Mouse (Mus musculus): Measurements from ENCODE around the gene Atp8b5.

The Atp8b5 gene

GRCm38 (mm10) chr4:43322336-43322735 lies 55.4 kb downstream of the Atp8b5 start:
- DNase-seq (ENCODE audit: low spot score), result no peak

DNA sequence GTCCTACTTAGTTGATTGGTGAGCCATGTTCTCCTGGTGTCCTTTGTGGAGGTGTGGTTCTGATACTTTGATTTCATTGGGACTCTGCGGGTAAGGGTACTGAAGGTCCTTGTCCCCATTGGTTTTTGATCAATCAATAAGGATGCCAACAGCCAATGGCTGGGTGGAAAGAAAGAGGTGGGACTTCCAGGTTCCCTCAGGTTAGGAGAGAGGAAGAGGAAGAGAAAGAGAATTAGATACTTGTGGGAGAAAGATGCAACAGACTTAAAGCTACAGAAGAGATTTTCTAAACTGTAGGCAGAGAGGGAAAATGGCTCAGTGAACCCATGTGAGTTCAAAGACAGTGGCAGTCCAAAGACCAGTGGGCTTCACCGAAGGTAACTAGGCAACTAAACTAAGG lies 60.2 kb downstream of the Atp8b5 start:
- no peak for DNase-seq (ENCODE audit: low spot score)

DNA sequence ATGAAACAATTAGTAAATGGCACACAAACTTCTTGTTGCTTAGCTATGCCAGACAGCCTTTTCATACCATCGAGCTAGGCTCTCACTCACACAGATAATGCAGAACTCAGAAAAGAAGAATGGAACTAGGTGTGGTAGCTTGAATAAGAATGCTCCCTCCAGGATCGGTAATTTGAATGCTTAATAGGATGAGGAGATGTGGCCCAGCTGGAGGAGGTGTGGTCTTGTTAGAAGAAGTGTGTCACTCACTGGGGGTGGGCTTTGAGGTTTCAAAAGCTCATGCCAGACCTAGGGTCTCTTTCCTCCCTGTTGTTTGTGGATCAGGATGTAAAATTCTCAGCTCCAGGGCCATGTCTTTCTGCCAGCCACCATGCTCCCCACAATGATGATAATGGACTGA lies 67.8 kb downstream of the Atp8b5 start:
- no peak for DNase-seq (ENCODE audit: low spot score)

DNA sequence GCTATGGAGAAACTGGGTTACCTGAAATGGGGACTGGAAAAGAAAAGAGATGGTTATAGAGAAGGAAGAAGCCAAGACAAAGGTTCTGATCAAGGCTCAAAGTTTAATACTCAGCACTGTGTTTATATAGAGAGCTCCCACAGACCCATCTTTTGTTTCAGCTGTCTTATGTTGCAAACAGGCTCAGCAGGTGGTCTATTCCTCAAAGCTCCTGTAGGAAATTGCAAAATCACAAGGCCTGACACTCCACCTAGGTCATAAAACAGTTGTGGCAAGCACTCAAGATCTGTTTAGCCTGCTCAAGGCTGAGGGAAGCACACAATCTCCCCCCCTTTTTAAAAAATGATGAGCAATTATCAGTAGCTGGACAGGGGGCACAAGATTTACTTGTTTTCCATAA lies 69.2 kb downstream of the Atp8b5 start:
- DNase-seq (ENCODE audit: low spot score), result no peak

DNA sequence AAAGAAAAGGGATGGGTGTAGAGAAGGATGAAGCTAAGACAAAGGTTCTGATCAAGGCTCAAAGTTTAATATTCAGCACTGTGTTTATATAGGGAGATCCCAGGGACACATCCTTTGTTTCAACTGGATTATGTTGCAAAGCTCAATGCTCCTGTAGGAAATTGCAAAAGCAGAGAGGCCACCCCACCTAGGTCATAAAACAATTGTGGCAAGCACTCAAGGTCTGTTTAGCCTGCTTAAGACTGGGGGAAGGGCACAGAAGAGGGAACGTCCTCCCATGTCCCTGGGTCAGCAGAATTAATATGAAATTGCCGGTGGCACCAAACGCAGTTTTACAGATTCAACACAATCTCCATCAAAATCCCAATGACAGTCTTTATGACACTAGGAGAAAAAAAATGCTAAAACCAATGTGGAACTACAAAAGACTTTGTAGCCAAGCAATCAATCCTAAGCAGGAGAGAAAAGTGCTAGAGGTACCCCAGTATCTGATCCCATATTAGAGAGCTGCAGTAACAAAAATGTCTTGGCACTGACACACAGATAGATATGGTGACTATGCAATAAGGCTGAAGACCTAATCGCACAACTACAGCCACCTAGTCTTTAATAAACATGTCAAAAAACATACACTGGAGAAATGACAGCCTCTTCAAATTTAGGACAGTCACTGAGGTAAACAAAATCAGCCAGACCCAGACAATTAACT lies 73.3 kb downstream of the Atp8b5 start:
- no peak for DNase-seq (ENCODE audit: low spot score)

DNA sequence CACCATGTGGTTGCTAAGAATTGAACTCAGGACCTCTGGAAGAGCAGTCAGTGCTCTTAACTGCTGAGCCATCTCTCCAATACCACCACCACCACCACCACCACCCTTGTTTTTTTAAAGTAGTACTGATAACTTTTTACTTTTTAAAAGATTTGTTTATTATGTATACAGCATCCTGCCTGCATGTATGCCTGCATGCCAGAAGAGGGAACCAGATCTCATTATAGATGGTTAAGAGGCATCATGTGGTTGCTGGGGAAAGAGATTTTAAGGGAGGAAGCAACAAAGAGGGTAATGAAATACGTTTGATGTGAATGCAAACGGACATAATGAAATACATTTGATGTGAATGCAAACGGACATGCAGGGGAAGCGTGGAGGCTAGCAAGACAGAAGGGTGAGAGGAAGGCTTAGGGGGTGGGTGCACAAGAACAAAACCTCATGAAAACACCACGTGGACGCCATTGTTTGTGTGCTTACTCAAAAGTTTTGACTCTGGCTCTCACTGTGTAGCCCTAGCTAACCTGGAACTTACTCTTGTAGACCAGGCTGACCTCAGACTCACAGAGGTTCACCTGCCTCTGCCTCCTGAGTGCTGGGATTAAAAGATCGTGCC lies 74.4 kb downstream of the Atp8b5 start:
- no peak for DNase-seq (ENCODE audit: low spot score)

- no peak for DNase-seq (ENCODE audit: low spot score)
Measured at GRCm38 (mm10) chr4:43342443-43342842, 75.5 kb downstream of the Atp8b5 start.

- no peak for DNase-seq (ENCODE audit: low spot score)
Measured at GRCm38 (mm10) chr4:43344932-43345331, 78.0 kb downstream of the Atp8b5 start.

GRCm38 (mm10) chr4:43349206-43349605 lies 82.2 kb downstream of the Atp8b5 start:
- DNase-seq (ENCODE audit: low spot score), result no peak

DNA sequence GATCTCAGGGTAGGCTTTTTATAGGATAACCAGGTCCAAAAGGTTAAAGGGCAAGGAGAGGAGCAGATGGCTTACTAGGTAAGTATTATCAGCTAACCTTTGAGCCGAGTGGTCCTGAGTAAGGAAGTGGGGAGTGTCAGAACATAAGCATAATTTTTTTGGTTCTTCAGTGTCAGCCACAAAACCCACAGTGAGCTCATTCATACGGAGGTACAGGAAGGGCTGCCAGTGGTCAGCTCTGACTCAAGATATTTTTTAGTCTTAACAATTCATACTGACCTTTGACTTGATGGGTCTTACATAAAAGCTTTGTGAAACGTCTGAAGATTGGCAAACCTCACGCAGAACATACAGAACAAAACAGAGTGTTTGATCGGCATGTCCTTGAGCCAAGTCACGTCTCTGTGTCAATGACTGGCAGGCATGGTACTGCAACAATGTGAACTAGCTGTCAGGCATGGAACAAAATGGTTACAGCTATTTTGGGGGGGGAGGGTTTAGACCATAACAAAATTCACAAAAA lies 83.1 kb downstream of the Atp8b5 start:
- no peak for DNase-seq (ENCODE audit: low spot score)

- DNase-seq (ENCODE audit: low spot score), result no peak
Measured at GRCm38 (mm10) chr4:43353662-43354061, 86.7 kb downstream of the Atp8b5 start.

- DNase-seq (ENCODE audit: low spot score), result no peak
Measured at GRCm38 (mm10) chr4:43364914-43365560, 98.1 kb downstream of the Atp8b5 start.

GRCm38 (mm10) chr4:43367295-43367694 lies 100.3 kb downstream of the Atp8b5 start:
- no peak for DNase-seq (ENCODE audit: low spot score)

- no peak for DNase-seq (ENCODE audit: low spot score)
Measured at GRCm38 (mm10) chr4:43367787-43368186, 100.8 kb downstream of the Atp8b5 start.

GRCm38 (mm10) chr4:43371406-43371805 lies 104.4 kb downstream of the Atp8b5 start:
- no peak for DNase-seq (ENCODE audit: low spot score)

GRCm38 (mm10) chr4:43372155-43372554 lies 105.2 kb downstream of the Atp8b5 start:
- DNase-seq (ENCODE audit: low spot score), result no peak

DNA sequence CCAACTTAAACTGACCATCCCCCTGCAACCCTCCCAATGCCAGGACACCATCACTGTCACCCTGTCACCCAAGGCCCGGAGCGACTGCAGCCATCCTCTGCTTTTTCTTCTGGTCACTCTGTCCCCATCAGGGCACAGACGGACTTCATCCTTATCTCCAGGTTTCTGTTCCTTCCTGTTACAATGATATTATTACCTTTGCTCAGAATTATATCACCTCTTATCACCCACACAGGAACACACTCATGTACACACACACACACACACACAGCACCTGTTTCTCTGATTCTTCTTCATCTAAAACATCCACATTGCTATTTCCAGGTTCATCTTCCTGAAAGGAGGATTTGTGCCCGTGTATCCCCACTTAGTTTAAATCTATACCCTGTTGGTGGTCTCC lies 107.3 kb downstream of the Atp8b5 start:
- no peak for DNase-seq (ENCODE audit: low spot score)

DNA sequence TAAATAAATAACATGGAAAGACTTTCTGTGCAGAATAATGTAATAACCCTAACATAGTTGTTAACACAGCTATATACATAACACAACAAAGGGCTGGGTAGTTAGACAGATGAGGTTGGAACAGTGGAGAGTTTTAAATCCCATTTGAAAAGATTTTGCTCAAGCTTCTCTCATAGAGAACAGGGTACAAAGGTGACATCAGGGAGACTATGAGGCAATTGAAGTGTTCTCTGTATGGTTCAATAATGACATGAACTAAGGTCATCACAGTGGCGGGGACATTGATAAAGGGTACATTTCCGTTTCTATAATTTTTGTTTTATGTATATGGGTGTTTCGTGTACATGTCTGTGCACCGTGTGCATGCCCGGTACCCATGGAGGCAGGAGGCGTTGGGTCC lies 112.6 kb downstream of the Atp8b5 start:
- no peak for DNase-seq (ENCODE audit: low spot score)

GRCm38 (mm10) chr4:43380951-43381350 lies 114.0 kb downstream of the Atp8b5 start:
- DNase-seq (ENCODE audit: low spot score), result no peak

DNA sequence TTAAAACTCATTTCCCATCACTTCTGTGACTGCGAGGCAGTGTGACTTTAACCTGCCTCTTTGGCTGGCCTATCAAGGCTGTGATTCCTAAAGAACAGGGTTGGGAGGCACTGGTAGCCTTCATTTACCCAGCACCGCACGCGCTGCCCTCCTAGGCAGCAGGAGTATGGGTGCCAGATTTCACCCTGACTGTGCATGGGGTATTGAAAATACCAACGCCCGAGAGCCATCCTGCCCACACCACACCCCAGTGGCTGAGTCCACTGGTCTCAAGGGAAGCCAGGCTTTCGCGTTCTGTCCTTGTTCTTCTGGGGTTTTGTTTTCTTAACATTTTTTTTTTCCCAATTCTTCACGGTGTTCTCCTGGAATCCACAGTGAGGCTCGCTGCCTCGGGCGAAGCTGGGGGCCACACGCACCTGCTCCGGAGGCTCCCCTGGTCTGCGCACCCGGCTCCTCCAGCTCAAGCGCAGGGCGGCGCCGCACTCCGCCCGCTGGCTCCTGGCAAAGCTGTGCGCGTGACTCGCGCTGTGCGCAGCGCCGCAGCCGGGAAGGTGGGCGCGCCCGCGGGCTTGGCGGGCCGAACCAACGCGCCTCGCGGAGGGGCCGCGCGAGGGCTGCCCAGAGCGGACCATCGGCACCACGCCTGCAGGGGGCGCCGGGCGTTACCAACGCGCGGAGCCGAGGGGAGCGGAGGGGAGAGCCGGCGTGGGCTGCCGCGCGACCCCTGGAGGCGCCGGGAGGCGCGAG lies 114.6 kb downstream of the Atp8b5 start, which contains the start of gene Rusc2:
Gene Rusc2, plus strand, starts transcription at position 572 of the 747 bp plus-strand sequence.
- DNase-seq (ENCODE audit: low spot score), result peak; percentile 86

DNA sequence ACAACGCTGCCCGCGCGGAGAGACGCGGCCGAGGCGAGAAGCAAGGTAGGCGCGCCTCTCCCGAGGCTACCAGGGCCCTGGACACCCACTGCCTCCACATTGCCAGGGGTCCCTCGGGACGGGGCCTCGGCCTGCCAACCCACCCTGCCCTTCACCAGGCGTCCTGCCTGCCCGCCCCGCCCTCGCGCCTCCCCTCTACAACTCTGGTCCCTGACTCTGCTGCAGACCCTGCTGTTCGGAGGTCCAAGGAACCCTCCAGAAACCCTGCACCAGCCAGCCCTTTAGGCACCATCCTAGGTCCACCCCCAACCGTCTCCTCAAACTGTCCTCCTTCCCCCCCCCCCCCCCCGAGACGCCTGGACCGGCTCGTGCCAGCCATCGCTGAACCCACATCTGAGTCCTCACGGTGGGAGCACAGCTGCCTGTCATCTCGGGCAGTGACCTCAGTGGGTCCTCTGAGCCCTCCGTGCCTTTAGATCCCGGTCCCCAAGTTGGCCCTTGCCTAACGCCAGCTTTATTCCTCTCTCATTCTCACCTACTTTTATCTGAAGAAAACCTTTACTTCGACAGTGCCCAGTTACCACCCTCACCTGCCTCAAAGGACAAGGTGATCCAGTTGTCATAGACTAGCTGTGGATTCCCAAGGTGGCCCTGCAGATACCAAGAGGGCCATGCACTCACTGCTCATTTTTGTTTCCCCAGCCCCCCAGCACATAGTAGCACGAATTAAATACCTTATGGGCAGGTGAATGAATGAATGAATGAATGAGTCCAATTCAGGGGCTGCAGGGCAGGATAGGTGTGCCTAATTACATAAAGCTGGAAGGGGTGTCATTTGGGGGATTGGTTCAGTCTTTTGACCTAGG lies 115.4 kb downstream of the Atp8b5 start:
- no peak for DNase-seq (ENCODE audit: low spot score)

Data from testis, postnatal 14 days (tissue).